Mouse (Mus musculus) liver, embryonic 14.5 days (tissue): ENCODE measurements around the gene Dock9. TPM values are rescaled to one million over a fixed set of nuclear protein-coding genes. Genes with fewer than 3 reads are reported as not detected.

Experiments
- ATAC-seq: fragments of 200-750 bp; cut with Nextera tagmentation; 2 replicates; pipeline ENCODE4 v1.8.0; 2017; ENCODE audit warnings: moderate number of reproducible peaks, mild to moderate bottlenecking, moderate library complexity; ENCODE audit not compliant: insufficient read depth
- DNase-seq, 3 experiments: peaks; one replicate each; pipeline ENCODE4 v3.0.0-alpha.2; 2012 to 2013; ENCODE audit warnings: low read depth in 3 of 3, low spot score in 3 of 3
- H3K27ac ChIP-seq: fragments of 300-500 bp; sonication (generic); 2 replicates; pipeline ENCODE4 v1.5.1; 2014; ENCODE audit warnings: moderate library complexity, mild to moderate bottlenecking, control low read depth, inconsistent platforms
- H3K27me3 ChIP-seq: fragments of 300-500 bp; sonication (generic); 2 replicates; pipeline ENCODE4 v1.6.1; 2014; ENCODE audit warnings: mild to moderate bottlenecking, low read length, moderate library complexity; ENCODE audit not compliant: control insufficient read depth, insufficient read depth
- H3K36me3 ChIP-seq: fragments of 300-500 bp; sonication (generic); replicated peaks from 2 replicates; pipeline ENCODE4 v1.6.1; 2014; ENCODE audit warnings: low read depth; ENCODE audit not compliant: control insufficient read depth, insufficient read depth
- H3K4me1 ChIP-seq, 2 experiments: fragments of 200-500 bp in 1 of 2; fragments of 300-500 bp in 1 of 2; sonication (generic) in 1 of 2; replicated peaks; 2 replicates each; pipeline ENCODE4 v1.6.1; 2012 to 2014; ENCODE audit warnings: antibody characterized with exemption in 1 of 2, inconsistent platforms in 1 of 2, low read length in 1 of 2; ENCODE audit not compliant: control insufficient read depth in 2 of 2, insufficient read depth in 2 of 2
- H3K4me2 ChIP-seq: fragments of 300-500 bp; sonication (generic); 2 replicates; pipeline ENCODE4 v1.6.1; 2014; ENCODE audit warnings: low read depth, mild to moderate bottlenecking, control low read depth, moderate library complexity
- H3K4me3 ChIP-seq, 2 experiments: fragments of 200-500 bp in 1 of 2; fragments of 300-500 bp in 1 of 2; sonication (generic) in 1 of 2; 2 replicates each; pipeline ENCODE4 v1.5.1; 2012 to 2014; ENCODE audit warnings: low read depth in 2 of 2, low read length in 2 of 2, mild to moderate bottlenecking in 2 of 2, control low read depth in 1 of 2, inconsistent platforms in 1 of 2, moderate library complexity in 1 of 2; ENCODE audit not compliant: insufficient read depth in 1 of 2
- H3K9ac ChIP-seq: fragments of 300-500 bp; sonication (generic); replicated peaks from 2 replicates; pipeline ENCODE4 v1.6.1; 2014; ENCODE audit warnings: mild to moderate bottlenecking, control low read depth, moderate library complexity
- H3K9me3 ChIP-seq: fragments of 300-500 bp; sonication (generic); 2 replicates; pipeline ENCODE4 v1.6.1; 2016; ENCODE audit warnings: low read length, mixed read lengths; ENCODE audit not compliant: control insufficient read depth
- CTCF ChIP-seq: IDR thresholded peaks from 2 replicates; pipeline ENCODE4 v1.5.1; 2016; ENCODE audit warnings: antibody characterized with exemption, low read depth, control low read depth
- EP300 ChIP-seq: IDR thresholded peaks from 2 replicates; pipeline ENCODE4 v1.6.1; 2016; ENCODE audit warnings: antibody characterized with exemption, low read depth
- WGBS: fragments of 180-500 bp; shearing (Covaris S2); extraction: QIAGEN DNeasy Blood & Tissue Kit; methylation state at CpG from one replicate; pipeline ENCODE4 v1.1.7; 2014; ENCODE audit not compliant: insufficient replicate concordance; 5-methylcytosine and 5-hydroxymethylcytosine counted together
- polyA plus RNA-seq, 2 experiments: library from polyadenylated mRNA; depleted of rRNA in 1 of 2; stranded (reverse) in 1 of 2; unstranded in 1 of 2; fragments of >200 nt; fragmentation: Nextera tagmentation in 1 of 2; extraction: Ambion mirVana in 1 of 2; gene quantifications; 2 replicates each; pipeline versions ENCODE4 v1.2.1 to v1.2.3; 2012 to 2014

Gene Dock9
- polyA plus RNA-seq, 2 experiments, result 1.2 to 1.8 TPM

GRCm38 (mm10) chr14:121787430-121787829 lies 10.2 kb downstream of the Dock9 start:
- no peaks in the 10 kb centered on the region for H3K36me3 ChIP-seq
- no peaks in the 10 kb centered on the region for H3K9me3 ChIP-seq
- H3K27me3 ChIP-seq, result no peaks in the 10 kb centered on the region
- H3K4me1 ChIP-seq, result no peaks in the 10 kb centered on the region
- 81% methylated on average over 12 of the region's 12 CpGs for WGBS
- ATAC-seq (no peak), DNase-seq (no peak)
- no peak overlapping the region for H3K9ac ChIP-seq
- H3K4me3 ChIP-seq, result no peak overlapping the region
- H3K27ac ChIP-seq, result no peak overlapping the region
- TF ChIP-seq EP300, result no peak
- TF ChIP-seq CTCF, result no peak
- H3K4me2 ChIP-seq, result no peak overlapping the region

- no peak for ATAC-seq
- no peak for DNase-seq
- no peak overlapping the region for H3K4me2 ChIP-seq
- H3K27ac ChIP-seq, result no peak overlapping the region
- no peaks in the 10 kb centered on the region for H3K4me1 ChIP-seq
- H3K9me3 ChIP-seq, result no peaks in the 10 kb centered on the region
- H3K36me3 ChIP-seq, result no peaks in the 10 kb centered on the region
- H3K4me3 ChIP-seq, result no peak overlapping the region
- WGBS, result 79% methylated on average over 12 of the region's 12 CpGs
- H3K9ac ChIP-seq, result no peak overlapping the region
- no peaks in the 10 kb centered on the region for H3K27me3 ChIP-seq
- no peak for TF ChIP-seq CTCF
- TF ChIP-seq EP300, result no peak
Observed at GRCm38 (mm10) chr14:121786900-121787299, 10.7 kb downstream of the Dock9 start.

GRCm38 (mm10) chr14:121785394-121785793 lies 12.2 kb downstream of the Dock9 start:
- H3K36me3 ChIP-seq, result no peaks in the 10 kb centered on the region
- ATAC-seq (no peak), DNase-seq (no peak)
- no peak overlapping the region for H3K4me3 ChIP-seq
- peaks cover 0 to 2% of the 10 kb centered on the region in 2 experiments; a peak in 2 of 4 replicates for H3K4me1 ChIP-seq
- no peaks in the 10 kb centered on the region for H3K9me3 ChIP-seq
- no peak overlapping the region for H3K4me2 ChIP-seq
- no peak overlapping the region for H3K27ac ChIP-seq
- TF ChIP-seq EP300, result no peak
- no peak for TF ChIP-seq CTCF
- H3K27me3 ChIP-seq, result no peaks in the 10 kb centered on the region
- H3K9ac ChIP-seq, result no peak overlapping the region
- 14% methylated on average over 1 of the region's 1 CpGs for WGBS

GRCm38 (mm10) chr14:121780942-121781531 lies 16.6 kb downstream of the Dock9 start:
- no peak overlapping the region for H3K27ac ChIP-seq
- DNase-seq (no peak), ATAC-seq (no peak)
- H3K27me3 ChIP-seq, result no peaks in the 10 kb centered on the region
- no peak for TF ChIP-seq EP300
- TF ChIP-seq CTCF, result no peak
- H3K36me3 ChIP-seq, result no peaks in the 10 kb centered on the region
- no peak overlapping the region for H3K4me2 ChIP-seq
- H3K9me3 ChIP-seq, result no peaks in the 10 kb centered on the region
- H3K4me1 ChIP-seq, result peaks cover 0 to 5% of the 10 kb centered on the region in 2 experiments; a peak in 2 of 4 replicates
- no peak overlapping the region for H3K9ac ChIP-seq
- 44% methylated on average over 12 of the region's 12 CpGs for WGBS
- no peak overlapping the region for H3K4me3 ChIP-seq

GRCm38 (mm10) chr14:121780144-121780913 lies 17.3 kb downstream of the Dock9 start:
- 38% methylated on average over 11 of the region's 11 CpGs for WGBS
- Histone ChIP-seq H3K9me3 (no peaks in the 10 kb centered on the region), H3K4me1 (peaks cover 0 to 5% of the 10 kb centered on the region in 2 experiments; a peak in 2 of 4 replicates), H3K27ac (no peak overlapping the region), H3K4me3 (no peak overlapping the region), H3K4me2 (no peak overlapping the region), H3K27me3 (no peaks in the 10 kb centered on the region), H3K9ac (no peak overlapping the region), H3K36me3 (no peaks in the 10 kb centered on the region)
- TF ChIP-seq CTCF, result no peak
- TF ChIP-seq EP300, result no peak
- ATAC-seq, result no peak
- DNase-seq, result no peak
